Mouse (Mus musculus): ENCODE measurements around the gene Hsd17b1.

The Hsd17b1 gene

GRCm38 (mm10) chr11:101078121-101078520, at the start of gene Hsd17b1:
Gene Hsd17b1 (plus strand): TSS chr11:101078411.
- DNase-seq (ENCODE audit: low read depth, low spot score), result no peak

GRCm38 (mm10) chr11:101029320-101029719, 48.9 kb upstream of the Hsd17b1 start:
- DNase-seq (ENCODE audit: low read depth, low spot score), result no peak

- DNase-seq (ENCODE audit: low read depth, low spot score), result no peak
Measured at GRCm38 (mm10) chr11:101030136-101030807, 47.9 kb upstream of the Hsd17b1 start.

- no peak for DNase-seq (ENCODE audit: low read depth, low spot score)
Measured at GRCm38 (mm10) chr11:101030808-101031156, 47.4 kb upstream of the Hsd17b1 start.

DNA sequence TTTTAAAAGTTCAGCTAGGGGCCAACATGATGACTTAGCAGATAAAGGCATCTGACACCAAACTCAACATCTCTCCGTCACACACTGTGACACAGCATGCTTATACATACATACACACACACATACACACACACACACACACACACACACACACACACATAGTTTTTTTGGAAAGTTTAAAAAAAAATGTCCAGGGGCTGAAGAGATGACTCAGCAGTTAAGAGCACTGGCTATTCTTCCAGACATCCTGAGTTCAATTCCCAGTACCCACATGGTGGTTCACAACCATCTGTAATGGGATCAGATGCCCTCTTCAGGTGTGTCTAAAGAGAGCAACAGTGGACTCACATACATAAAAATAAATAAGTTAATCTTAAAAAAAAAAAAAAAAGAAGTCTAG, 46.7 kb upstream of the Hsd17b1 start:
- DNase-seq (ENCODE audit: low read depth, low spot score), result no peak

GRCm38 (mm10) chr11:101033856-101034500, 44.2 kb upstream of the Hsd17b1 start:
- no peak for DNase-seq (ENCODE audit: low read depth, low spot score)

DNA sequence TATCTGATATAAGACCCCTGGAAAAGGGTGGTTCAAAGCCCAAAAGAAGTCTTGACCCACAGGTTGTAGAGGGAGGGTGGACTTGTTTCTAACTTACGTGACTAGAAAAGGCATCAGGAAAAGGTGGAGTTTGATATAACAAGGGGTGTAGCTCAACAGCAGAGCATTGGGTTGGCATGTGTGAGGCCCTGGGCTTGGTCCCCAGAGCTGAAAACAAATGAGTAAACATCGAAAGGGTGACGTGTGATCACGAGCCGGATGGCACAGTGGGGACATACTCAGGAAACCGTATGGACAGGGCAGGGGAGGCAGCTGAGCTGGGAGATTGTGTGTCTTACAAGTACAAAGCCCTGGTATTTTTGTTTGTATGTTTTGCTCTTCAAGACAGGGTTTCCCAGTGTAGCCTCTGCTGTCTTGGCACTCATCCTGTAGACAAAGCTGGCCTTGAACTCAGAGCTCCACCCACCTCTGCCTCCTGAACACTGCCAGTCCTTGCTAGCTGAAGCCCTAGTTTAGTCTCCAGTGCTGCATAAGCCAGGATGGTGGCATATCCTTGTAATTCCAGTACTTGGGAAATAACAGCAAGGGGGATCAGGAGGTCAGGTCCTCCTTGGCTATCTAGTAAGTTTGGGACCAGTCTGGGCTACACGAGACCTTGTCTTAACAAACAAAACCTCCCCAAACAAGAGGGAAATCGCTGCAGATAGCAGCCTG, 43.4 kb upstream of the Hsd17b1 start:
- no peak for DNase-seq (ENCODE audit: low read depth, low spot score)

- DNase-seq (ENCODE audit: low read depth, low spot score), result no peak
Measured at GRCm38 (mm10) chr11:101035328-101035695, 42.9 kb upstream of the Hsd17b1 start.

DNA sequence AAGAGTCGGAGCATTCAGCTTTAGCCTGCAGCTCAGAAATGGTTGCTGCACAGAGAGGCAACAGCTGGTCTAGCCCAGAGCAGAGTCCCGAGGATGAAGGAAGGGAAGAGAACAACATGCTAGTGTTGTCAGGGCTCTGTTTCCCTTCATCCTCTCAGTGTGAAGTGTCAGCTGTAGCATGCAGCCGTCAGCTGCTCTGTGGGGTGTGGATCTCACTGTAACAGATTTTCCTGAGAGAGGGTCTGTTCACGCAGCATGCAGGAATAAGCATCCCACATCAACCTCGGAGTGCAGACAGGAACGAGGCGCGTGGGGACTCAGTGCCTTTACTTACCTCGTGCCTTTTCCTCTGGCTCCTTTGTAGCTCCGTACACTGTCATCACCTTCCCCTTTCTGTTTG, 40.4 kb upstream of the Hsd17b1 start:
- DNase-seq (ENCODE audit: low read depth, low spot score), result no peak

- no peak for DNase-seq (ENCODE audit: low read depth, low spot score)
Measured at GRCm38 (mm10) chr11:101045826-101046225, 32.4 kb upstream of the Hsd17b1 start.

GRCm38 (mm10) chr11:101046440-101046839, 31.8 kb upstream of the Hsd17b1 start:
- DNase-seq (ENCODE audit: low read depth, low spot score), result no peak

- DNase-seq (ENCODE audit: low read depth, low spot score), result no peak
Measured at GRCm38 (mm10) chr11:101047502-101047901, 30.7 kb upstream of the Hsd17b1 start.

GRCm38 (mm10) chr11:101050359-101050758, 27.9 kb upstream of the Hsd17b1 start:
- DNase-seq (ENCODE audit: low read depth, low spot score), result no peak

GRCm38 (mm10) chr11:101051051-101051493, 27.1 kb upstream of the Hsd17b1 start:
- DNase-seq (ENCODE audit: low read depth, low spot score), result no peak

DNA sequence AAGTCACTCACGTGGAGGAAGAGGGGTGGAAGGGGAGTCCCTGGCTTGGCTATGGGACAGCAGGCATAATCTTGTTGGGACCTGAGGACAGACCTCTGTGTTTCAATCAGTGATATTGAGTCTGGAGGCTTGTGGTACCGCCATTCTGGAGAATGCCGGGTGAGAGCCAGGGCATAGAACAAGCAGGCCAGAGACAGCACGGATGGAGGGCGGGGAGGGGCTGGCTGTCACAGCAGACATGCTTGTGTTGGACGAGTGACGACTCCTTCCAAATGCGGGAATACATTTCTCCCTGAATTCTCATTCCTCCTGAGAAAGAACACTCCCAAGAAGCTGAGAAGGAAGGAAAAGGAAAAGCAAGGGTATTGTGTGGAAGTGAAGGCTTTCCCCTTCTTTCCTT, 26.6 kb upstream of the Hsd17b1 start:
- no peak for DNase-seq (ENCODE audit: low read depth, low spot score)

- no peak for DNase-seq (ENCODE audit: low read depth, low spot score)
Measured at GRCm38 (mm10) chr11:101052751-101053473, 25.3 kb upstream of the Hsd17b1 start.

GRCm38 (mm10) chr11:101053974-101054373, 24.2 kb upstream of the Hsd17b1 start:
- DNase-seq (ENCODE audit: low read depth, low spot score), result no peak

- DNase-seq (ENCODE audit: low read depth, low spot score), result no peak
Measured at GRCm38 (mm10) chr11:101055418-101055817, 22.8 kb upstream of the Hsd17b1 start.

GRCm38 (mm10) chr11:101056885-101057284, 21.3 kb upstream of the Hsd17b1 start:
- DNase-seq (ENCODE audit: low read depth, low spot score), result no peak

GRCm38 (mm10) chr11:101057860-101058259, 20.4 kb upstream of the Hsd17b1 start:
- DNase-seq (ENCODE audit: low read depth, low spot score), result peak; percentile 70

DNA sequence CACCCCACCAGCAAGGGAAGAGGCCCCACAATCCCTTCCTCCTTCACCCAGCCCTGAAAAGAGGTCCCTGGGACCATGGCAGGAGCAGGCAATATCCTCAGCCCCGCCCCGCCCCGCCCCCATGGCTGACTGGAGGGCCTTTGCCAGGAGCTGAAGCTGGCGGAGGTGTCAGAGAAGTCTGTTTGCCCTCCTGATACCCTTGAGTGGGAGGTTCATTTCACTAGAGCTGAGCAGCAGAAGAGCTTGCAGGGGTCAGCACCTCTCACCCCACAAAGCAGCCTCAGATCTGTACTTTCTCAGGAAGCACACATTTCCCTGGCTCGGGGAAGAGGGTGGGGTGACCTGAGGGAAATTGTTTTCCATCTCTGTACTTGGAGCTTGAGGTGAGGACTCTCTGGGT, 19.5 kb upstream of the Hsd17b1 start:
- DNase-seq (ENCODE audit: low read depth, low spot score), result no peak

GRCm38 (mm10) chr11:101059473-101059872, 18.7 kb upstream of the Hsd17b1 start:
- DNase-seq (ENCODE audit: low read depth, low spot score), result no peak
